Mouse (Mus musculus): Measurements from ENCODE around the gene Exoc3l2.

Exoc3l2 gene

DNA sequence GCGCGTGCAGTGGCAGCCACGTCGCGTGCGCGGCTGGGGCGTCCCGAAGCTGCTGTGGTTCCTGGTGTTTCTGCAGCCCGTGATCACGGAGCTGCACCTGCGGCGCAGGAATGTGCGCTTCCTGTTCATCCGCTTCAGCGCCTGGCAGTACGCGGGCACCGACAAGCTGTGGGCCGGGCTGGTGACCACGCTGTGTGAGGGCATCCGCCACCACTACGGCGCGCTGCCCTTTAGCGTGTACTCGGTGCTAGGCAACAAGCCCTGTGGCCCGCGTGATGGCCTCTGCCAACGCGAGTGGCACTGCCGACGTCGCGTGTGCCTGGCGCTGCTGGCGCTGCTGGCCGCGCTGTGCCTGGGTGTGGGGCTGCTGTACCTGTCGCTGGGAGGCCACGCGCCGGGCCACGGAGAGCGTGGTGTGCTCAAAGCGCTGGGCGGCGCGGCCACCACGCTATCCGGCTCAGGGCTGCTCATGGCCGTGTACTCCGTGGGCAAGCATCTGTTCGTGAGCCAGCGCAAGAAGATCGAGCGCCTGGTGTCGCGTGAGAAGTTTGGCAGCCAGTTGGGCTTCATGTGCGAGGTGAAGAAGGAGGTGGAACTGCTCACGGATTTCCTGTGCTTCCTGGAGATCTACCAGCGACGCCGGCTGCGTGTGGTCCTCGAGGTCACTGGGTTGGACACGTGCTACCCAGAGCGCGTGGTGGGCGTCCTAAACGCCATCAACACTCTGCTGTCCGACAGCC is 60.1 kb downstream of the Exoc3l2 start:
- DNase-seq (ENCODE audit: low read depth, low spot score): no peak

DNA sequence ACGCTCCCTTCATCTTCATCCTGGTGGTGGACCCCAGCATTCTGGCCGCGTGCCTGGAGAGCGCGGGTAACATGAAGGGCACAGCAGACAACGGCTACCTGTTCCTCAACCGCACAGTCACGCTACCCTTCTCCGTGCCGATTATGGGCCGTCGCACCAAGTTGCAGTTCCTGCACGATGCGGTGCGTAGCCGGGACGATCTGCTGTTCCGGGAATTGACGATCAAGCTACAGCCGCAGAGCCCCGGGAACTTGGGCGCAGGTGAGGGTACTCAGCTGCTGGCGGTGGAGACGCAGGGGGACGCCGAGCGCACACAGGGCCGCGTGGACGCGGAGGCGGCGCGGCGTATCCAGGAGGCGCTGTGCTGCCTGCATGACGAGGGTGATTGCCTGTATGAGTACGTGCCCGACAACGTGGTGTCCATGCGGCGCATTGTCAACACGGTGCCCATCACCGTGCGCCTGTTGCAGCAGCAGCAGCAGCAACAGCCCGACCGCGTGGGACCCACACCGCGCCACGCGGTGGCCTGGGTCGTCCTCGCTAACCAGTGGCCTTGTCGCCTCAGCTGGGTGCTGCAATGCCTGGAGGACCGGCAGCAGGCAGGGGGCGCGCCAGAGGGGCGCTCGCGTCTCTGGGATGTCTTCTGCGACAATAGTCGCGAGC is 60.8 kb downstream of the Exoc3l2 start:
- DNase-seq (ENCODE audit: low read depth, low spot score): no peak

DNA sequence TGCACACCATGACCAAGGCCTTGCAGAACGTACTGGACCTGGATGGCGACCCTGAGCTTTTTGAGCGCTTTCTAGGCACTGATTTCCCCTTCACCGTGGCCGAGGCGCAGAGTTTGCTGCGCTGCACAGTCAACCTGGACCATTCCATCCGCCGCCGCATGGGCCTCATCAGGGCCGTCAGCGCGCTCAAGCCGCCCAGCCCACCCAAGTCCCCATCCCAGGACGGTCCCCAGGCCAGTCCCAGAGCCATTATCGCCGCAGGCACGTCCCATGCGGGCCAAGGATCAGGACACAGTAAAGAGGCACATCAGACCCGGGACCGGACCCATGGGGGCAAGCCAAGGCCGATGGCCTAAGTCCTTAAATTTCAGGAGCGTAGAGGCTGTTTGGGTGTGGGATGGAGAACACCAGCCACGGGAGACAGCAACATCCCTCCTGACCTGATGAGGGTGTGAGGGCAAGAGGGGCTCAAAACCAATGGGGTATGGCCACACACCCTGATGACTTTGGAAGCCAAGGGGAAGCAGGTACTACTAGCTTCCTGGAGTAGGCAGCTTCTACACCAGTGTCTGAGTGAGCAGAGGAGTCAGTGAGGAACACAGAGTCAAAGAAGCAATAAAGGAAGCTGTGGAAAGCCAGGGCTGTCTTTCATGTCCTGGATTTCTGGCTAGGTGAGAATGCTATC is 61.4 kb downstream of the Exoc3l2 start:
- DNase-seq (ENCODE audit: low read depth, low spot score): no peak

DNA sequence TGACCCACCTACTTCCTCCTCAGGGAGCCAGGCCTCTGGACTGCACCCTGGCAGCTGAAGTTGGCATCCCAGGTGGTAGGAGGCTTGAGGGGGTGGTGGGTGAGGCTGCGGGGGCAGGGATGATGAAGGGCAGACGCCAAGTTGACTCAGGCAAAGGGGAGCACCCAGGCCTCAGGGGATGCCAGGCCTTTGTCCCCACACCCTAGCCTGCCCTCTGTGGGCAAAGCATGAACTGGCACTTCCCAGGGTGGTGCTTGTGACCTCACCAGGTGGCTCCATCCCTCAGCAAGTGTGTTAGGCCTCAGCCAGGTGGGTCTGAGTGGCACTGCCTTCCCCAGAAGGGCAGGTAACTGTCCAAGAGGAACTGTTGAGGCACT is 62.0 kb downstream of the Exoc3l2 start:
- DNase-seq (ENCODE audit: low read depth, low spot score): no peak

DNA sequence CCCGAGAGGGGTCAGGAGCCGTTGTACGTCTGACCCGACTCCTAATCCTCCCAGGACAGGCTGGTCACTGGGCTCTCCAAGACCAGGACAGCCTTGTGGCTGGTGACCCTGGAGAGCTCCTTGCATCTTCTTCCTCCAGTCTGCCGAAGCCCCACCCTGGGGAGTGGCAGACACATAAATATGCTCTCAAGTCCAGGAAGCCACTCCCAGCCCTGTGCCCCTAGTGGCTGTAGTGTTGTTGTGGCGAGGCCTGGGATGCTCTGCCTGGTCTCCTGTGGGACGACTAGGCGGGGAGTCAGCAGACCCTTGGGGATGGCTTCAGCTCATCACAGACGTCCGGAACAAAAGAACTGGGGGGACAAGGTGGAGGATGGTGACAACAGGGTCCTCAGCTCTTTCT is 67.9 kb downstream of the Exoc3l2 start:
- no peak for DNase-seq (ENCODE audit: low read depth, low spot score)

DNA sequence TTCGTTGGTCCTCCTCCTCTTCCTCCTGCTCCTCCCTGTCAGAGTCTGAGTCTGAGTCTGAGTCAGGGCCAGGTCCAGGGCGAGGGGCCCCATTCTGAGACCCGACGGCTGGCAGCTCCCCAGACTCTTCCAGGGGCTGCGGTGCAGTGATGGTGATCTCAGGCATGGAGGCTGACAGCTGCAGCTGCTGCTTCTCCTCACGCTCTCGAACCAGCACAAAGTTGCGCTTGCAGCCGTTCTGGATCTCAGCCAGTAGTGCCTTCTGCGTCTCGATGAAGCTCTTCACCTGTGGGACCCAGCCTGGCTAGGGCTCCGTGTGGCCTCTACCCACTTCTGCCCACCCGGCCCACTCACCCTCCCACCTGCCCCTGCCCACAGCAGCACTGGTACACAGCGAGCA is 69.1 kb downstream of the Exoc3l2 start:
- no peak for DNase-seq (ENCODE audit: low read depth, low spot score)

DNA sequence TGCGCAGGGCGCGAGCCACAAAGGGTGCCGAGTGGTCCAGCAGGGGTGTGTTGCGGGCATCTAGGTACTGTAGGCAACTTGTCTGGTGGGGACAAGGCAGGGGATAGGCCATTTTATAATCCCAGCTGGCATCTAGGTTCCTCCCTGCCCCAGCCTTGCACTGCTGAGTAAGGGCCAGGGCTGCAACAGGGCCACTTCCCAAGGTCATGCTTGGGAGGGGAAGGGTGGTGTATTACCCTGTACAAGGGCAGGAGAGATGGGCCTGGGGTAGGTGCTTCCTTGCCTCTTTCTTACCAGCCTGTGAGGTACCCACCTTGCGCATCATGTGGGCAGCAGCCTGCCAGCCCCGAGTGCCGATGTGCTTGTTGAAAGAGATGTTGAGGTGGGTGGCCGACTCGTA is 71.5 kb downstream of the Exoc3l2 start:
- DNase-seq (ENCODE audit: low read depth, low spot score): no peak

DNA sequence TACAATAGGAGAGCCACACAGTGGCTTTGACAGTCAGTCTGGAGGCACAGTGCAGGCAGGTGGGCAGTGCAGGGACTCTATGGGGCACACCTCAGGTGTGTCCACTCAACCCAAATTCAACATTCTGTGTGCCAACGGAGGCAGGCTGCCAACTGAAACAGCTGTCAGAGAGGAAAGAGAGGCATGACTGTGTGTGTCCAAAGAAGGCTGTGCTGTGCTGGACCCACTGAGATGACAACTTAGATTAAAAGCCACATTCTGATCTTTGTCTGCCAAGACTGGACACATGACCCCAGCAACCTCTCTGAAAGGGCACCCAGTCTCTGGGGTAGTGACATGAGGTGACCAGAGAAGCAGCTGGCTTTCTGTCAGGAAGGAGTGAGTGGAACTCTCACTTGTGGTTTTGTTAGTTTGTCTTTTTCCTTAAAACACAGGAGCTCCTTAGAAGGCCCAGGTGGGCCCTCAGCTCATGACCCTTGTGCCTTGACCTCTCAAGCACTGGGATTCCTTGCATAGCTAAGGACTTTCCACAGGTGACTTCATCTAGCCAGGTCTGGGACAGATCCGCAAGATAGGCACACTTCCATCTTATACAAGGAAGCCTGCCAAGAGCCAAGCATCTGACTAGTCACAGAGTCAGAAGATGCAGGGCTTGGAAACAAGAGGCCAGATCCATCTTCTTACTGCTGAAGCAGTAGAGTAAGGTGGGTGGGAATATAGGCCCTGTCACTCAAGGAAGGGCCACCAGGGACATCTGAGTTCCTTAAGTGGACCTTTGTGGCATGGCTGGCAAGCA is 77.8 kb downstream of the Exoc3l2 start:
- no peak for DNase-seq (ENCODE audit: low read depth, low spot score)

DNA sequence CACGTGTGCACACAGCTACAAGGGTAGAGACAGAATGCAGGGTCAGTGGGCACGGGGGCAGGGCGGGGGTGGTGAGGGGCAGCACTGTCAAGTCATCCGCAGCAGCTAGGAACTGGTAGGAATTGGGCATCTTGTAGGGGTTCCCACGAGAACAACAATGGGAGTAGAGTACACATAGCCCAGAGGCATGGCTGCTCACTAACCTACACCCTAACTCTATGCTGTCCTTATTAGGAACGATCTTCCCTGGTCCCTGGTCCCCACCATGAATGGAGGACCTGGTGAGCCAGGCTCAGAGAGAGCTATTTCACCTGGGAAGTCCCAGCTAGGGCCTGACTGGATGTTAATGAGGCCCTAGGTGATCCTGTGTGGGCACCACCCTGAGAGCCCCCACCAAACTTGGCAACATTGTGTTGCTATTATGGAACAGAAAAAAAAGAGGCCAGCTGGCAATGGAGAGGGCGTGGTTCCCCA is 78.6 kb downstream of the Exoc3l2 start:
- no peak for DNase-seq (ENCODE audit: low read depth, low spot score)

DNA sequence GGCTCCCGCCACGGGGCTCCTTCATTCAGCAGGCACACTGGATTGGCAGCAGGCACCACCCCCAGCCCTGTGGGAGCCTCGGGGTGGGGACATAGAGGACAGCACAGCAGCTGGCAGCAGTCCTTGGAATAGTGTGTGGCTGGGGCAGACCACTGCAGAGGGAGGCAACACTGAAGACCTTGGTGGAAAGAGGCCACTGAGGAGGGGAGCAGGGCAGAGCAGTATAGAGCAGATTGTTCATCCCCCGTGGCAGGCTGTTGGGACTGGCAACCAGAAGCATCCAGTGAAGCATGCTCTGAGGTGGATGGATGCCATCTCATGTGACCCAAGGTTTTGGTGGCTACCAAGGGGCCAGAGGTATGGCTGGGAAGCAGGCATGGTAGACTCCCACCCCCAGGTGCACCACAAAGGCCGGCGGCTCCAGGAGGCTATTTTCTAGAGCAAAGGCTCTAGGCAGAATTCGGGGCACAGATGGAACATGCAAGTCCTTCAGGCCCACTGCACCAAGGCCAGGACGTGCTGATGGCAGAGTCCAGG is 79.1 kb downstream of the Exoc3l2 start:
- DNase-seq (ENCODE audit: low read depth, low spot score): no peak

DNA sequence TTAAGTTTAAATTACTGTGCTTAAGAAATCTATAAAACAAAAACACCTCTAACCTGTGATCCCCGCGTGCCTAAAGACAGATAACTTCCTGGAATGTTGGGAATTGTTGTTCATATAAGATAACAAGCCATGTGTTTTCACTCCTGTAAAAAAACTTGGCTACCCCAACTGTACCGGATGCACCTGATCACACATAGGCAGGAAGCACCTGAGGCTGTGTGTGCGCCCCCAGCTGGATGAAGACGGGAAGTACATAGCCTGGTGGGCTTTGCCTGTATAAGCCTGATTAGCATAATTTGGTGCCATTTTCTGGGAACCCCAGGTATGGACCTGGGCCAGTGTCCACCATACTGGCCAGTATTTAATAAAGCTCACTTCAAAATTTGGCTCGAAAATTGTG is 80.5 kb downstream of the Exoc3l2 start:
- no peak for DNase-seq (ENCODE audit: low read depth, low spot score)

DNA sequence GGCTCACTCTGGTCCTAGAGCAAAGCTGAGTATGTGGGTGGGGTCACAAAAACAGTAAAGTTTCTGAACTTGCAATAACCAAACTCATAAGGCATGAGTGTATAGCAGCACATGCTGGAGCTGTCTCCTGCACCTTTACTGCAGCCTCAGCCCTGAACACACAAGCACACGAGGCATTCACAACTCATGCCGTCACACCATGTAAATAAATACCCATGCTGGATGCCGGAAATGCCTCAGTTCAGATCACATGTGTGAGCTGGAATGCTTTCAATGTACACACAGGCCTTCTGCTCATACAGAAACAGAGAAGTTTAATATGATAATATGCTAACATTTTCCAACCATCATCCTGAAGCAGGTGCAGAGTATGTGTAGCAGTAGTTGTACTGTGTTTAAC is 82.9 kb downstream of the Exoc3l2 start:
- no peak for DNase-seq (ENCODE audit: low read depth, low spot score)

Measured in c-Kit-negative CD71-positive TER-119-positive erythroid progenitor cells, embryonic 14.5 days (primary cell).